Mouse (Mus musculus) forebrain, embryonic 10.5 days (tissue): ENCODE results near the gene Polr3gl. TPM values are rescaled to one million over a fixed set of nuclear protein-coding genes. Genes with fewer than 3 reads are reported as not detected.

Experiments used
- DNase-seq: peaks from one replicate; pipeline ENCODE4 v3.0.0-alpha.2; 2017; ENCODE audit warnings: low spot score; ENCODE audit errors: extremely low spot score
- H3K27ac ChIP-seq: fragments of 300-500 bp; sonication (generic); 2 replicates; pipeline ENCODE4 v1.5.1; 2016; ENCODE audit warnings: mild to moderate bottlenecking
- H3K27me3 ChIP-seq: fragments of 300-500 bp; sonication (generic); 2 replicates; pipeline ENCODE4 v1.6.1; 2016; ENCODE audit warnings: mild to moderate bottlenecking; ENCODE audit not compliant: poor library complexity, severe bottlenecking
- H3K36me3 ChIP-seq: fragments of 300-500 bp; sonication (generic); replicated peaks from 2 replicates; pipeline ENCODE4 v1.6.1; 2016; ENCODE audit warnings: mild to moderate bottlenecking, moderate library complexity
- H3K4me1 ChIP-seq: fragments of 300-500 bp; sonication (generic); 2 replicates; pipeline ENCODE4 v1.6.1; 2016
- H3K4me3 ChIP-seq: fragments of 300-500 bp; sonication (generic); 2 replicates; pipeline ENCODE4 v1.5.1; 2016; ENCODE audit warnings: mild to moderate bottlenecking, moderate library complexity
- H3K9me3 ChIP-seq: fragments of 300-500 bp; sonication (generic); 2 replicates; pipeline ENCODE4 v1.6.1; 2016; ENCODE audit warnings: mild to moderate bottlenecking, moderate library complexity
- WGBS: fragments of 180-500 bp; shearing (Covaris S2); methylation state at CpG from one replicate; pipeline ENCODE4 v1.1.7; 2016; 5-methylcytosine and 5-hydroxymethylcytosine counted together
- polyA plus RNA-seq: library from polyadenylated mRNA; unstranded; fragments of >200 nt; fragmentation: Nextera tagmentation; extraction: Ambion mirVana; gene quantifications from 2 replicates; pipeline ENCODE4 v1.2.1, GENCODE M21; 2016

Polr3gl gene
- polyA plus RNA-seq, 1 experiment from 2014 or later, result 23.8 TPM

GRCm38 (mm10) chr3:96594851-96595250 lies 870 bp upstream of the Polr3gl start:
- WGBS, result 77% methylated on average over 5 of the region's 5 CpGs
- DNase-seq, result no peak
- Histone ChIP-seq H3K36me3 (0 out of 2 replicates have a peak, but pooled peaks cover 4% of the 10 kb centered on the region), H3K4me3 (no peak overlapping the region), H3K27me3 (peaks cover 54% of the 10 kb centered on the region), H3K9me3 (no peaks in the 10 kb centered on the region), H3K27ac (no peak overlapping the region), H3K4me1 (peaks cover 64% of the 10 kb centered on the region)

DNA sequence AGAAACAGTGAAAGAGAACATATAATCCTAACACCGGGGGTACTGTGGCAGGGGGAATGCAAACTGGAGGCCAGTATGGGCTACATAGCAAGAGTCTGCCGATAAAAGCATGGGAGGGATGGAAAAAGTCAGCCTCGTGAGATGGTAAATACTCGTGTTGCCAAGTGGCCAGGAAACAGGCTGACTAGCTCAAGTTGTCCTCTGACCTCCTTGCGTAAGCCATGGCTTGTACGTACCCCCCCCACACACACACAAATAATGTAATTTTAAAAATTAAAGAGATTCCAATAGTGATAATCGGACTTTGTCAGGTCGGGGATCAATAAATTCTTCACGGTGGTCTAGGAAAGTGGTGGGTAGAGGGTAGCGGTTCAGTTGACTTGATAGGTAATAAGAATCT lies 607 bp downstream of the Polr3gl start:
- peaks cover 49% of the 10 kb centered on the region for H3K4me1 ChIP-seq
- no peaks in the 10 kb centered on the region for H3K9me3 ChIP-seq
- peak overlapping the region; percentile 89 for H3K27ac ChIP-seq
- peak overlapping the region; percentile 67 for H3K4me3 ChIP-seq
- H3K27me3 ChIP-seq, result peaks cover 39% of the 10 kb centered on the region
- 0 out of 2 replicates have a peak, but pooled peaks cover 4% of the 10 kb centered on the region for H3K36me3 ChIP-seq
- WGBS, result 2% methylated on average over 10 of the region's 10 CpGs
- DNase-seq, result no peak

DNA sequence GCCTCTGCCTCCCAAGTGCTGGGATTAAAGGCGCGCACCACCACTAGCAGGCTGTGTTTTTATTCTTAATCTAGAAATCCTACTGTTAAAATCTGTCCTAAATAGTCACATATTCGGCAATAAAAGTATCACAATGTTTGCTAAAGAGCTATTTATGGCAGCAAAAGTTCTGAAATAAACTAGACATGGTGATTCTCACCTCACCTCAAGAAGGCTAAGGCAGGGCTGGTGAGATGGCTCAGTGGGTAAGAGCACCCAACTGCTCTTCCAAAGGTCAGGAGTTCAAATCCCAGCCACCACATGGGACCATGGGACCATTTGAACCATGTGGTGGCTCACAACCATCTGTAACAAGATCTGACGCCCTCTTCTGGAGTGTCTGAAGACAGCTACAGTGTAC lies 3.3 kb downstream of the Polr3gl start:
- Histone ChIP-seq H3K27me3 (peaks cover 20% of the 10 kb centered on the region), H3K4me3 (no peak overlapping the region), H3K36me3 (0 out of 2 replicates have a peak, but pooled peaks cover 4% of the 10 kb centered on the region), H3K27ac (no peak overlapping the region), H3K4me1 (peaks cover 22% of the 10 kb centered on the region), H3K9me3 (no peaks in the 10 kb centered on the region)
- 82% methylated on average over 4 of the region's 4 CpGs for WGBS
- no peak for DNase-seq

DNA sequence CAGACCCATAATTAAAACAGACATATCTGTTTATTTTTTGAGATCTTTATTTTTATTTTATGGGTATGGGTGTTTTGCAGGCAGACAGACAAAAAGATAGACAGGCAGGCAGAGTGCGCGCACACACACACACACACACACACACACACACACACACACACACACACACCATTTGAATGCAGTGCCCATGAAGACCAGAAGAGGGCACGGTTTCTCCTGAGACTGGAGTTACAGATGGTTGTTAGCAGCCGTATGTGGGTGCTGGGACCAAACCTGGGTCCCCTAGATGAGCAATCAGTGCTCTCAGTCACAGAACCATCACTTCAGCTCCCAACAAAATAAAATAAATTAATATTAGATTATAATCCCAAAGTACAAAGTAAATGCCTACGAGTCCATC lies 10.6 kb downstream of the Polr3gl start:
- no peak for DNase-seq
- peaks cover 16% of the 10 kb centered on the region for H3K4me1 ChIP-seq
- no peak overlapping the region for H3K4me3 ChIP-seq
- no peaks in the 10 kb centered on the region for H3K36me3 ChIP-seq
- H3K27me3 ChIP-seq, result peaks cover 17% of the 10 kb centered on the region
- 91% methylated on average over 5 of the region's 5 CpGs for WGBS
- no peaks in the 10 kb centered on the region for H3K9me3 ChIP-seq
- no peak overlapping the region for H3K27ac ChIP-seq

- Histone ChIP-seq H3K36me3 (no peaks in the 10 kb centered on the region), H3K4me1 (peaks cover 25% of the 10 kb centered on the region), H3K27ac (no peak overlapping the region), H3K4me3 (no peak overlapping the region), H3K27me3 (peaks cover 17% of the 10 kb centered on the region), H3K9me3 (no peaks in the 10 kb centered on the region)
- WGBS, result 85% methylated on average over 16 of the region's 16 CpGs
- no peak for DNase-seq
These were observed 12.0 kb downstream of the Polr3gl start for GRCm38 (mm10) chr3:96581771-96582515.

GRCm38 (mm10) chr3:96581141-96581540 lies 12.8 kb downstream of the Polr3gl start:
- DNase-seq, result no peak
- WGBS, result 40% methylated on average over 6 of the region's 6 CpGs
- Histone ChIP-seq H3K4me1 (peaks cover 33% of the 10 kb centered on the region), H3K27me3 (peaks cover 17% of the 10 kb centered on the region), H3K36me3 (no peaks in the 10 kb centered on the region), H3K4me3 (no peak overlapping the region), H3K9me3 (no peaks in the 10 kb centered on the region), H3K27ac (no peak overlapping the region)

- peak; percentile 87 for DNase-seq
- Histone ChIP-seq H3K9me3 (no peaks in the 10 kb centered on the region), H3K27ac (peak overlapping the region; percentile 56; the same call in 1 of the 2 replicates), H3K4me1 (peaks cover 41% of the 10 kb centered on the region), H3K4me3 (peak overlapping the region; percentile 47), H3K36me3 (no peaks in the 10 kb centered on the region), H3K27me3 (peaks cover 17% of the 10 kb centered on the region)
- 10% methylated on average over 16 of the region's 16 CpGs for WGBS
These were observed 14.0 kb downstream of the Polr3gl start for GRCm38 (mm10) chr3:96579885-96580454.

DNA sequence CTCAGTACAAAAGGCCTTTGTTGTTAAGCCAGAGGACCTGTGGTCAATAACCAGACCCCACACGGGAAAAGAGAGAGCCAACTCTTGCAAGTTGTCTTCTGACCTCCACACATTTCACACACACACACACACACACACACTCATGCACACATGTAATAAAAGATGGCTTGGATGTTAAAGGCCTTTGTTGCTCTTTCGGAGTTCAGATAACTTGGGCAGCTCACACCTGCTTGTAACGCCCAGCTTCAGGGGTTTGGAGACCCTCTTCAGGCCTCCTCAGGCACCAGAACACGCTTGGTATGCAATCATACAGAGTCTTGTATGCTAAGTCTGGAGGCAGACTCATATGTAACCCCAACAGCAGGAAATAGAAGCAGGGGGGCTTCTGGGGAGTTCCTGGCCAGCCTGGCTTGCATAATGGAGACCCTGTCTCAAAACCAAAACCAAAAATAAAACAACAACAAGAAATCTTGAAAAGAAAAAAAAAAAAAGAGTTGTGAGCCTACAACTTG lies 14.7 kb downstream of the Polr3gl start:
- no peak for DNase-seq
- 78% methylated on average over 4 of the region's 4 CpGs for WGBS
- H3K36me3 ChIP-seq, result no peaks in the 10 kb centered on the region
- H3K4me3 ChIP-seq, result no peak overlapping the region
- H3K4me1 ChIP-seq, result peaks cover 43% of the 10 kb centered on the region
- H3K9me3 ChIP-seq, result no peaks in the 10 kb centered on the region
- no peak overlapping the region for H3K27ac ChIP-seq
- peaks cover 17% of the 10 kb centered on the region for H3K27me3 ChIP-seq

DNA sequence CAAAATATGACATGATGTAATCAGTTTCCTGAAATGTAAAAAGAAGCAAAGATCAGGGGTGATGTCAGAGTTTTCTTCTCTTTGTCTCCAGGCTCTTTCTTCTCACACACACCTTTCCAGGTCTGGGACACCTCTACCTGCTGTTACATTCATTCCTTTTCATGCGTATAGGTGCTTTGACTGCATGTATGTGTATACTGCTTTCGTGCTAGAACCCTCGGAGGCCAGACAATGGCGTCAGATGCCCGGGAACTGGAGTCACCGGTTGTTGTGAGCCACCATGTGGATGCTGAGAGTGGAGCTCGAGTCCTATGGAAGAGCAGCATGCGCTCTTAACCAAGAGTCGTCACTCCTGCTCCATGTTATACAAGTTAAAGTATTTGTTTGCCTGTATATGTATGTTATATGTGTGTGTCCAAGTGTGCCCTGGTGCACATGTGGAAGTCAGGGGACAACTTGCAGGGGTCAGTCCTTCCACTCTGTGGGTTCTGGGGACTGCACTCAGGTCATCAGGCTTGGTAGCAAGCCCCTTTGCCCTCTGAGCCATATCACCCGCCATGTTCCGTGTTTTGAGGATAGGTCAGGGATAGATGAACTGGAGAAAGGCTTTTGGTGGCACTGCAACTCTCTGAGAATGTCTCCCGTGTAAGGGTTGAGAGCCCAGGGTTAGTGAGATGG lies 15.3 kb downstream of the Polr3gl start:
- 80% methylated on average over 12 of the region's 12 CpGs for WGBS
- DNase-seq, result no peak
- H3K4me1 ChIP-seq, result peaks cover 48% of the 10 kb centered on the region

GRCm38 (mm10) chr3:96577566-96577965 lies 16.4 kb downstream of the Polr3gl start:
- Histone ChIP-seq H3K36me3 (no peaks in the 10 kb centered on the region), H3K27me3 (peaks cover 17% of the 10 kb centered on the region), H3K4me3 (no peak overlapping the region), H3K4me1 (peaks cover 48% of the 10 kb centered on the region), H3K9me3 (no peaks in the 10 kb centered on the region), H3K27ac (peak overlapping the region; percentile 81)
- 89% methylated on average over 4 of the region's 4 CpGs for WGBS
- no peak for DNase-seq

More for the DNA sequence above, 15.3 kb downstream of the Polr3gl start:
- H3K9me3 ChIP-seq, result no peaks in the 10 kb centered on the region
- no peaks in the 10 kb centered on the region for H3K36me3 ChIP-seq
- no peak overlapping the region for H3K4me3 ChIP-seq
- H3K27me3 ChIP-seq, result peaks cover 17% of the 10 kb centered on the region
- no peak overlapping the region for H3K27ac ChIP-seq

GRCm38 (mm10) chr3:96576690-96577541 lies 17.1 kb downstream of the Polr3gl start, which contains the start of gene Gm16253:
TSS of gene Gm16253 (plus strand) at chr3:96576984.
- H3K36me3 ChIP-seq, result no peaks in the 10 kb centered on the region
- H3K9me3 ChIP-seq, result no peaks in the 10 kb centered on the region
- 47% methylated on average over 17 of the region's 17 CpGs for WGBS
- peaks cover 48% of the 10 kb centered on the region for H3K4me1 ChIP-seq
- peak within 1 kb of the TSS; percentile 33 for H3K4me3 ChIP-seq
- DNase-seq, result peak; percentile 78
- peaks cover 13% of the 10 kb centered on the region for H3K27me3 ChIP-seq
- H3K27ac ChIP-seq, result peak within 1 kb of the TSS; percentile 81
